Mouse (Mus musculus) neural tube, embryonic 14.5 days (tissue): Measurements from ENCODE around the gene Hoxc12. TPM values are rescaled to one million over a fixed set of nuclear protein-coding genes. Genes with fewer than 3 reads are reported as not detected.

Experiments used
- ATAC-seq: fragments of 200-750 bp; cut with Nextera tagmentation; 2 replicates; pipeline ENCODE4 v1.8.0; 2017; ENCODE audit warnings: low read depth, mild to moderate bottlenecking, moderate TSS enrichment, moderate library complexity
- H3K27ac ChIP-seq: fragments of 300-500 bp; sonication (generic); 2 replicates; pipeline ENCODE4 v1.5.1; 2014; ENCODE audit warnings: low read depth, mild to moderate bottlenecking, control low read depth, low read length, moderate library complexity, mixed read lengths
- H3K27me3 ChIP-seq: fragments of 300-500 bp; sonication (generic); 2 replicates; pipeline ENCODE4 v1.6.1; 2014; ENCODE audit warnings: low read length; ENCODE audit not compliant: control insufficient read depth, insufficient read depth
- H3K36me3 ChIP-seq: fragments of 300-500 bp; sonication (generic); 2 replicates; pipeline ENCODE4 v1.6.1; 2014; ENCODE audit warnings: low read length, mixed read lengths; ENCODE audit not compliant: control insufficient read depth, insufficient read depth
- H3K4me1 ChIP-seq: fragments of 300-500 bp; sonication (generic); 2 replicates; pipeline ENCODE4 v1.6.1; 2014; ENCODE audit warnings: low read length; ENCODE audit not compliant: control insufficient read depth, insufficient read depth
- H3K4me2 ChIP-seq: fragments of 300-500 bp; sonication (generic); 2 replicates; pipeline ENCODE4 v1.6.1; 2014; ENCODE audit warnings: mild to moderate bottlenecking, low read depth, low read length, control low read depth
- H3K4me3 ChIP-seq: fragments of 300-500 bp; sonication (generic); 2 replicates; pipeline ENCODE4 v1.5.1; 2014; ENCODE audit warnings: low read depth, low read length, control low read depth, mixed read lengths
- H3K9ac ChIP-seq: fragments of 300-500 bp; sonication (generic); replicated peaks from 2 replicates; pipeline ENCODE4 v1.6.1; 2014; ENCODE audit warnings: low read depth, mild to moderate bottlenecking, control low read depth, low read length, mixed read lengths
- H3K9me3 ChIP-seq: fragments of 300-500 bp; sonication (generic); 2 replicates; pipeline ENCODE4 v1.6.1; 2016; ENCODE audit warnings: low read length; ENCODE audit not compliant: control insufficient read depth
- WGBS: fragments of 180-500 bp; shearing (Covaris S2); extraction: QIAGEN DNeasy Blood & Tissue Kit; methylation state at CpG from one replicate; pipeline ENCODE4 v1.1.7; 2014; 5-methylcytosine and 5-hydroxymethylcytosine counted together
- polyA plus RNA-seq: library from polyadenylated mRNA; unstranded; fragments of >200 nt; fragmentation: Nextera tagmentation; extraction: Ambion mirVana; gene quantifications from 2 replicates; pipeline ENCODE4 v1.2.1, GENCODE M21; 2014

The Hoxc12 gene
- polyA plus RNA-seq, 1 experiment from 2014 or later: not detected

- Histone ChIP-seq H3K36me3 (no peaks in the 10 kb centered on the region), H3K4me2 (peak overlapping the region; percentile 94), H3K9ac (peak overlapping the region; percentile 100), H3K27ac (peak overlapping the region; percentile 99), H3K4me3 (peak overlapping the region; percentile 87), H3K4me1 (peaks cover 17% of the 10 kb centered on the region; the same call in 1 of the 2 replicates), H3K9me3 (no peaks in the 10 kb centered on the region), H3K27me3 (no peaks in the 10 kb centered on the region)
- under 1% methylated on average over 14 of the region's 14 CpGs for WGBS
- peak; percentile 9; the same call in 1 of the 2 replicates for ATAC-seq
These were observed 44.4 kb downstream of the Hoxc12 start for GRCm38 (mm10) chr15:102980912-102981311.

GRCm38 (mm10) chr15:102981379-102982288 is 45.1 kb downstream of the Hoxc12 start:
- Histone ChIP-seq H3K4me3 (peak overlapping the region; percentile 87), H3K27me3 (no peaks in the 10 kb centered on the region), H3K27ac (peak overlapping the region; percentile 99), H3K9ac (peak overlapping the region; percentile 100), H3K4me2 (peak overlapping the region; percentile 94), H3K36me3 (no peaks in the 10 kb centered on the region), H3K4me1 (peaks cover 23% of the 10 kb centered on the region; the same call in 1 of the 2 replicates), H3K9me3 (no peaks in the 10 kb centered on the region)
- peak; percentile 4 for ATAC-seq
- under 1% methylated on average over 83 of the region's 88 CpGs for WGBS

- peaks cover 38% of the 10 kb centered on the region for H3K4me1 ChIP-seq
- no peaks in the 10 kb centered on the region for H3K27me3 ChIP-seq
- peak overlapping the region; percentile 87 for H3K4me3 ChIP-seq
- H3K27ac ChIP-seq: peak overlapping the region; percentile 99
- H3K4me2 ChIP-seq: peak overlapping the region; percentile 94
- no peaks in the 10 kb centered on the region for H3K9me3 ChIP-seq
- 2% methylated on average over 12 of the region's 12 CpGs for WGBS
- peak overlapping the region; percentile 100 for H3K9ac ChIP-seq
- H3K36me3 ChIP-seq: no peaks in the 10 kb centered on the region
- ATAC-seq: no peak
These were observed 47.2 kb downstream of the Hoxc12 start for GRCm38 (mm10) chr15:102983716-102984115.

- Histone ChIP-seq H3K27me3 (no peaks in the 10 kb centered on the region), H3K9me3 (no peaks in the 10 kb centered on the region), H3K4me2 (peak overlapping the region; percentile 94), H3K4me1 (peaks cover 45% of the 10 kb centered on the region), H3K9ac (peak overlapping the region; percentile 100), H3K27ac (peak overlapping the region; percentile 99), H3K36me3 (no peaks in the 10 kb centered on the region), H3K4me3 (peak overlapping the region; percentile 87)
- WGBS: 4% methylated on average over 10 of the region's 10 CpGs
- ATAC-seq: no peak
These were observed 48.0 kb downstream of the Hoxc12 start for GRCm38 (mm10) chr15:102984521-102984920.

DNA sequence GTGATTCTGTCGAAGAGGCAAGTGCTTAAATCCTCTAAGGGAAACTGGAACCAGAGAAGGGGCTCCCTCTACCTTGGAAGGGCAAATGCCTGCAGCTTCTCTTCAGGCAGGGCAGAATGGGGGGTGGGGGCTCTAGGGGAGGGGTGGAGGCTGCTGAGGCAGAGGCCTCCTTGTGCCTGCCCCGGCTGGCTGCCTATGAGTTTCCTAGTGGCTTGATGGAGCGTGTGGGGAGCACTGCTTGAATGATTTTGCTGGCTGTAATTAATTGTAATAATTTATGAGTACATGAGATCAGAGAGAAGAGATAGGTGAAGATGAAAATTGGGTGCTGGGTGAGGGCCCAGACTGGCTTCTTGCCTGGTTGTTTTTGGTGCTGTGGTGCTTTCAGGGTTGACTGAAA is 48.4 kb downstream of the Hoxc12 start:
- Histone ChIP-seq H3K27ac (peak overlapping the region; percentile 99), H3K4me1 (peaks cover 49% of the 10 kb centered on the region)
- WGBS: 6% methylated on average over 3 of the region's 3 CpGs

DNA sequence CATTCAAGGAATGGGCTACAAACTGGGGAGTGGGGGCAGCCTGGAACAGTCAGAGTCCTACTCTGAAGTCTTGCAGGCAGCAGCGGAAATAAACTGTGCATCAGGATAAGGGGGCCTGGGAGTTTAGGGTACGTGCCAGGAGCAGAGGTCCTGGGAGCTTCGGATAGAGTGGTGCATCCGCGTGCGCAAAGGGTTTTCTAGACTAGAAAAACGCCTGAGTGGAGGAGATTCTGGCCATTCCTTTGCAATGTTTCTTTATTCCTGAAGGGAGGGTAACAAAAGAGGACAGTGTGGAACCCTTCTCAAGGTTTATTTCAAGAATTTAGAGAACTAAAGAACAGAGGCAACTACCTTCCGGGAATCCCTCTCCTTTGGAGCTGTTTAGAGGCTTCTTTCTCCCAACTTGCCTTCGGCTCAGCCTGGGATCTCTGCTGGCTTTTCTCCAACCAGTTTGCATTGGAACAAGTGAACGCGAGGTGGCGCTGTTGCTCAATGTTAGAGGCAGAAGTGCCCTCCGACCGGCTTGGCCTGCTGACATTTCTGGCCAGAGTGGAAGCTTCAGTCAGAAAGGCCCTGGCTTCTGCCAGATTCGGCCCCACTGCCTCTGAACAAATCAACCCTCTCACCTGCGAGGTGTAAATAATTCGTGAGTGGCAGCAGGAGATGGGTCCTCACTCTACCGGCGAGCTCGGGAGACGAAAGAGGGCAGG is 50.7 kb downstream of the Hoxc12 start:
- H3K4me3 ChIP-seq: peak overlapping the region; percentile 14

More for the DNA sequence above, 48.4 kb downstream of the Hoxc12 start:
- H3K4me3 ChIP-seq: peak overlapping the region; percentile 87
- H3K4me2 ChIP-seq: peak overlapping the region; percentile 94
- H3K9ac ChIP-seq: peak overlapping the region; percentile 100
- H3K27me3 ChIP-seq: no peaks in the 10 kb centered on the region
- ATAC-seq: no peak
- no peaks in the 10 kb centered on the region for H3K36me3 ChIP-seq
- no peaks in the 10 kb centered on the region for H3K9me3 ChIP-seq

GRCm38 (mm10) chr15:102988078-102988477 is 51.5 kb downstream of the Hoxc12 start:
- no peaks in the 10 kb centered on the region for H3K27me3 ChIP-seq
- H3K4me2 ChIP-seq: peak overlapping the region; percentile 94
- H3K9me3 ChIP-seq: no peaks in the 10 kb centered on the region
- H3K27ac ChIP-seq: peak overlapping the region; percentile 75; the same call in 1 of the 2 replicates
- H3K4me1 ChIP-seq: peaks cover 68% of the 10 kb centered on the region
- no peak for ATAC-seq
- peak overlapping the region; percentile 26; the same call in 1 of the 2 replicates for H3K9ac ChIP-seq
- no peak overlapping the region for H3K4me3 ChIP-seq
- no peaks in the 10 kb centered on the region for H3K36me3 ChIP-seq
- WGBS: 17% methylated on average over 5 of the region's 5 CpGs

More for the DNA sequence above, 50.7 kb downstream of the Hoxc12 start:
- peak overlapping the region; percentile 52 for H3K9ac ChIP-seq
- WGBS: 2% methylated on average over 21 of the region's 21 CpGs
- peak overlapping the region; percentile 94 for H3K4me2 ChIP-seq
- H3K27ac ChIP-seq: peak overlapping the region; percentile 75
- peak; percentile 16; the same call in 1 of the 2 replicates for ATAC-seq
- no peaks in the 10 kb centered on the region for H3K27me3 ChIP-seq
- no peaks in the 10 kb centered on the region for H3K9me3 ChIP-seq
- peaks cover 63% of the 10 kb centered on the region for H3K4me1 ChIP-seq
- H3K36me3 ChIP-seq: no peaks in the 10 kb centered on the region
